Mouse (Mus musculus): Measurements from ENCODE around the gene Pafah1b2.

GRCm38 (mm10) chr9:46041186-46041585 lies 28.7 kb upstream of the Pafah1b2 start:
- TF ChIP-seq CTCF (IDR thresholded peaks at IDR 0.05; ENCODE audit: extremely low read depth, insufficient read length, insufficient replicate concordance, low read depth, low read length) (no peak), POLR2A (IDR thresholded peaks at IDR 0.05; ENCODE audit: low read depth, low read length) (no peak)
